Mouse (Mus musculus): ENCODE measurements at regions not wholly inside any gene's neighbourhood (a gene's known extent, or its start where the extent isn't known, plus 50 kb on each side); places are given as distances from the start of the nearest gene placed in this dataset.

GRCm38 (mm10) chr12:106687751-106688150 lies 677.7 kb downstream of the Vrk1 start:
- no peak for DNase-seq (ENCODE audit: extremely low read depth, insufficient read length, low spot score)

GRCm38 (mm10) chr12:106688156-106688740 lies 678.2 kb downstream of the Vrk1 start:
- no peak for DNase-seq (ENCODE audit: extremely low read depth, insufficient read length, low spot score)

GRCm38 (mm10) chr12:106702958-106703357 lies 692.9 kb downstream of the Vrk1 start:
- no peak for DNase-seq (ENCODE audit: extremely low read depth, insufficient read length, low spot score)

- DNase-seq (ENCODE audit: extremely low read depth, insufficient read length, low spot score): peak; percentile 1
Observed at GRCm38 (mm10) chr12:106721271-106722009, 711.4 kb downstream of the Vrk1 start.

- DNase-seq (ENCODE audit: extremely low read depth, insufficient read length, low spot score): no peak
Observed at GRCm38 (mm10) chr12:106722010-106722362, 712.0 kb downstream of the Vrk1 start.

GRCm38 (mm10) chr12:106722761-106723160 lies 712.7 kb downstream of the Vrk1 start:
- no peak for DNase-seq (ENCODE audit: extremely low read depth, insufficient read length, low spot score)

GRCm38 (mm10) chr12:106726920-106727319 lies 716.9 kb downstream of the Vrk1 start:
- no peak for DNase-seq (ENCODE audit: extremely low read depth, insufficient read length, low spot score)

- no peak for DNase-seq (ENCODE audit: extremely low read depth, insufficient read length, low spot score)
Observed at GRCm38 (mm10) chr12:106727486-106727885, 717.5 kb downstream of the Vrk1 start.

- DNase-seq (ENCODE audit: extremely low read depth, insufficient read length, low spot score): no peak
Observed at GRCm38 (mm10) chr12:106729686-106730085, 719.7 kb downstream of the Vrk1 start.

GRCm38 (mm10) chr12:106732108-106732857 lies 722.3 kb downstream of the Vrk1 start:
- no peak for DNase-seq (ENCODE audit: extremely low read depth, insufficient read length, low spot score)

GRCm38 (mm10) chr12:106748765-106749164 lies 738.7 kb downstream of the Vrk1 start:
- no peak for DNase-seq (ENCODE audit: extremely low read depth, insufficient read length, low spot score)

GRCm38 (mm10) chr12:106763552-106763951 lies 724.9 kb upstream of the 3110018I06Rik start:
- DNase-seq (ENCODE audit: extremely low read depth, insufficient read length, low spot score): no peak

- DNase-seq (ENCODE audit: extremely low read depth, insufficient read length, low spot score): no peak
Observed at GRCm38 (mm10) chr12:106764516-106764915, 723.9 kb upstream of the 3110018I06Rik start.

GRCm38 (mm10) chr12:106773536-106773935 lies 714.9 kb upstream of the 3110018I06Rik start:
- no peak for DNase-seq (ENCODE audit: extremely low read depth, insufficient read length, low spot score)

GRCm38 (mm10) chr12:106796596-106796995 lies 691.8 kb upstream of the 3110018I06Rik start:
- no peak for DNase-seq (ENCODE audit: extremely low read depth, insufficient read length, low spot score)

GRCm38 (mm10) chr12:106819736-106820135 lies 668.7 kb upstream of the 3110018I06Rik start:
- DNase-seq (ENCODE audit: extremely low read depth, insufficient read length, low spot score): no peak

GRCm38 (mm10) chr12:106822311-106822710 lies 666.1 kb upstream of the 3110018I06Rik start:
- DNase-seq (ENCODE audit: extremely low read depth, insufficient read length, low spot score): no peak

- no peak for DNase-seq (ENCODE audit: extremely low read depth, insufficient read length, low spot score)
Observed at GRCm38 (mm10) chr12:106828542-106828941, 659.9 kb upstream of the 3110018I06Rik start.

- no peak for DNase-seq (ENCODE audit: extremely low read depth, insufficient read length, low spot score)
Observed at GRCm38 (mm10) chr12:106829323-106829722, 659.1 kb upstream of the 3110018I06Rik start.

GRCm38 (mm10) chr12:106835241-106835640 lies 653.2 kb upstream of the 3110018I06Rik start:
- no peak for DNase-seq (ENCODE audit: extremely low read depth, insufficient read length, low spot score)

GRCm38 (mm10) chr12:106839618-106840017 lies 648.8 kb upstream of the 3110018I06Rik start:
- DNase-seq (ENCODE audit: extremely low read depth, insufficient read length, low spot score): no peak

Data from 3134 (cell line).